Mouse (Mus musculus): Measurements from ENCODE around the gene Svbp. TPM values are rescaled to one million over a fixed set of nuclear protein-coding genes. Genes with fewer than 3 reads are reported as not detected.

The Svbp gene
- total RNA-seq, 2 experiments from 2014 or later, result 33.6 to 36.7 TPM

- no peak for DNase-seq (ENCODE audit: low spot score in 2 of 2)
Observed at GRCm38 (mm10) chr4:119189864-119190263, 5.2 kb upstream of the Svbp start, which contains the start of gene Ermap. TSS of gene Ermap (minus strand) at chr4:119190011.

DNA sequence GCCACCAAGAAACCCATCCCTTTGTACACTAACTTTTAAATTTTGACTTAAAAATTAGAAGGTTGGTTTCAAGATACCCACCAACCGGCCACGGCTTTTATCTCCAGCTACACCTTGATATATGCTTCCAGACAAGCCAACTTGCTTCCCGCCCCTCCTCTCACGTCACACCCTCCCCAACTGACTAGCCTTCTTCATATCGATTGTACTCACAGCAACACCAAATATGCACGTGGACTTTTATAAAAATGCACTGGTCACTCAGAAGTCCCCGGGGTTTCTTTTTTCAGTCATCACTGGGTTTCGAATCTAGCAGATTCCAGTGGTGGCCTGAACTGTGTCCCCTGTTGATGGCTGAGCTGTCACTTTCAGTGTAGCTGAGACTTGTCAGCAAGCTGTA is 4.5 kb upstream of the Svbp start:
- DNase-seq (ENCODE audit: low spot score in 2 of 2), result no peak

GRCm38 (mm10) chr4:119191273-119191672 is 3.8 kb upstream of the Svbp start:
- DNase-seq (ENCODE audit: low spot score in 2 of 2), result no peak

GRCm38 (mm10) chr4:119192757-119193156 is 2.3 kb upstream of the Svbp start:
- no peak for DNase-seq (ENCODE audit: low spot score in 2 of 2)

- DNase-seq (ENCODE audit: low spot score in 2 of 2), result no peak
Observed at GRCm38 (mm10) chr4:119195582-119196320, 645 bp downstream of the Svbp start.

GRCm38 (mm10) chr4:119198105-119198504 is 3.0 kb downstream of the Svbp start:
- DNase-seq (ENCODE audit: low spot score in 2 of 2), result no peak

- DNase-seq (ENCODE audit: low spot score in 2 of 2), result peak; percentile 62 to 72
Observed at GRCm38 (mm10) chr4:119204672-119205071, 9.6 kb downstream of the Svbp start.

DNA sequence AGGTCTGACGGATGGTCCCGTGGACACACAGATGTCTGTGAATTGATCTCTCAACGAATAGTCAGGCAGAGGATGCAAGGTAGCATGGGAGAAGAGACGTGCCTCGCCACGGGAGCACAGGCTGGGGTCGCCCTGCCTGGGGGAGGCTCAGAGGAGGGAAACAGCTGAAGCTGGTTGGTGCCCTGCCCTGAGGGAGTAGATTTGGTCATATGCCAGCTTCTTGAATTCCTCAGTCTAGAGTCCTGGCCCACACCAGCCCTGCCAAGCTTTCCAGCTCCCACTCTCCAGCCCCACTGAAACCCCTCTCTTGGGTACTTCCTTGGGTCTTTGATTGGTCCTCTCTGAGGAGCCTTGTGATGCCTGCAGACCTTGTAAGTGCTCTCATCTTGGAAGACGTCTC is 21.6 kb downstream of the Svbp start:
- no peak for DNase-seq (ENCODE audit: low spot score in 2 of 2)

- no peak for DNase-seq (ENCODE audit: low spot score in 2 of 2)
Observed at GRCm38 (mm10) chr4:119218169-119218568, 23.1 kb downstream of the Svbp start, which contains the start of gene Tmem269. TSS of gene Tmem269 (minus strand) at chr4:119218217.

- DNase-seq (ENCODE audit: low spot score in 2 of 2), result peak; percentile 42 to 48
Observed at GRCm38 (mm10) chr4:119223696-119224095, 28.6 kb downstream of the Svbp start.

DNA sequence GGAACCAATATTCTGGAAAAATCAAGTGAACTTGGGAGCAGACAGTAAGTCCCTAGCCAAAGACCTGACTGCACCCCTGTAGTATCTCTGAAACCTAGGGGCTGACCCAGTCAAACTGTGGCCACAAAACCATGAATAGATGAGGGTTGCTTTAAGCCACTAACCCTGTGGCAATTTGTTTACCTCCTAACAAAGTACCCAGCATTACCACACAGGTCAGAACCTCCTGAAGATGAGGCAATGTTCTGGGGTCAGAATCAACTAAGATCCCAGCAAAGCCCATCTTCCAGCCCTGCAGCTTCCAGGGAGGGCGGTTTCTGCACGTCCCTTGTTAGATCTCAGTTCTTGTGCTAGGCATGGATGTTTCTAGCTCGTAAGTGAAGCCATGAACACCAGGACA is 29.4 kb downstream of the Svbp start:
- DNase-seq (ENCODE audit: low spot score in 2 of 2), result no peak

DNA sequence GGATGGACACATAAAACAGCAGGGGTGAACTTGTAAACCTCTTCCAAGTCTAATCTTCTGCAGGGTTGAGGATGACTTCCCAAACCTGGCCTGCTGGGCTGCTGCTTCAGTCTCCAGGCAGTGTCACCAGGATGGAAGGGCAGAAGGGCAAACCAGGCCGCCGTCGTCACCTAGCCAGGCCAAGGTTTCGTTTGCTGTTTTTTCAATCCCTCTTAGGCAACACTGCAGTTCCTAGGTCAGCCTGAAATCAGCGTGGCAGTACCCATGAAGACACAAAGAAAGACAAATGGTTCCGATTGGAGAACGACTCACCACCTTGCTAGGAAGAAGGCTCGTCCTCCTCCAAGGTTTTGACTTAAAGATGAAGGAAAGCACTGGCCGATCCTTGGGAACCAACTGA is 30.6 kb downstream of the Svbp start:
- DNase-seq (ENCODE audit: low spot score in 2 of 2), result no peak

DNA sequence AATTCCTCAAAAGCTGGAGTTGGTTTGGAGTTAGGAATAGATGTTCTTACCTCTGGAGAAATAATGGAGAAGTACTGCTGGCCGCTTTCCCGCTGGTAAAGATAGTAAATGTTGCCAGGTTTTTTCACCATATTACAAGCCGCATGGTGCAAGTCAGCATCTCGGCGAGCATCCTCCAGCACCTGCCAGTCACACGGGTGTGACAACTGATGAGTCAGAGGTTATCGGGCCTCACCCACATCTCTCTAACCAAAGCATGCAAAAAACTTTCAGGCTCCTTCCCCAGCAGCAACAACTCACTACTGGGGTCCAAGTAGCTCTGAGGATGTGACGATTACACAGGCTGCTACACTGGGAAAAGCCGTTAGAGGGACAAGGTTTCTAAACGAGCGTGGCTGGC is 31.6 kb downstream of the Svbp start:
- no peak for DNase-seq (ENCODE audit: low spot score in 2 of 2)

- DNase-seq (ENCODE audit: low spot score in 2 of 2), result peak; percentile 97 to 99
Observed at GRCm38 (mm10) chr4:119232410-119233255, 37.5 kb downstream of the Svbp start, which contains the start of the genes AU022252 and P3h1. TSS of gene AU022252 (minus strand) at chr4:119232712. TSS of gene P3h1 (plus strand) at chr4:119232915.

DNA sequence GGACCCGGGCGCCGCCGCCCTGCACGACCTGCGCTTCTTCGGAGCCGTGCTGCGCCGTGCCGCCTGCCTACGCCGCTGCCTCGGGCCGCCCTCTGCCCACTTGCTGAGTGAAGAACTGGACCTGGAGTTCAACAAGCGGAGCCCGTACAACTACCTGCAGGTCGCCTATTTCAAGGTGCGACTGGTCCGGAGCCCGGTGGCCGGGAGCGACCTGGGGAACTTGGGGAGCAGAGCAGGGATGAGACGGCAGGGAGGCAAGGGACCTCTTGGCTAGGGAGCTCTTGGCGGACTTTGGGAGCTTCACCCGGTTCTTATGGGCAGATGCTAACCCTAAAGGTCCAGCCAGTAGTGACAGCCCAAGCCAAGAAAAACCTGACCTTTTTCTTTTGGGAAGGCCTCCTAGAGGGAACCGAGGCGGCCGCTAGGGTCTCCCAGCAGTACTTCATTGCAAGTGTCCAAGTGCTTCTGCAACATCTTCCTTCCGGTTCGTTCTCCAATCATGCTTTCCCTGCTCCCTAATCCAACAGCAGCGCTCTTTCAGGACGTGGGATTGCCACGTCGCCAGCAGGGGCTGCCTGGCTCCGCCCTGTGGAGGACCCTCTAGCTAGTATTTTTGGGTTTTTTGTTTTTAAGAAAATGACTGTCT is 38.3 kb downstream of the Svbp start:
- peak; percentile 60 to 63 for DNase-seq (ENCODE audit: low spot score in 2 of 2)

DNA sequence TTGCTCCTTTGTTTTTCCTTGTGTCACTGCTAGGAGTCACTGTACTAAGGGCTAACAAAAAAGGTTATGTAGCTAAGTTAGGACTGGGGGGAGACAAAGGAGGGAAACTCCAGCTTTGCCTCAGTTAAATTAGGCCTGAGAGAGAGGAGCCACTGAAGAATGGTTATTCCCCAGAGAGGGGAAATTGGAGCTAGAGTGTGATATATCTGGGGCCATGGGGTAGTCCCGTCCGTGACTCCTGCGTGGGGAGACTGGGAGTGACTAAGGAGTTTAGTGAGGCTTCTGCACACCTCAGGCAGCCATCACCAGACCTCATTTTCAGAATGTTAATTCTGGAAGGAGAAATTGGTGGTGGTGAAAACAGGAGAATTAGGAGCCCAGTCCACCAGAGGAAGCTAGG is 39.2 kb downstream of the Svbp start:
- no peak for DNase-seq (ENCODE audit: low spot score in 2 of 2)

DNA sequence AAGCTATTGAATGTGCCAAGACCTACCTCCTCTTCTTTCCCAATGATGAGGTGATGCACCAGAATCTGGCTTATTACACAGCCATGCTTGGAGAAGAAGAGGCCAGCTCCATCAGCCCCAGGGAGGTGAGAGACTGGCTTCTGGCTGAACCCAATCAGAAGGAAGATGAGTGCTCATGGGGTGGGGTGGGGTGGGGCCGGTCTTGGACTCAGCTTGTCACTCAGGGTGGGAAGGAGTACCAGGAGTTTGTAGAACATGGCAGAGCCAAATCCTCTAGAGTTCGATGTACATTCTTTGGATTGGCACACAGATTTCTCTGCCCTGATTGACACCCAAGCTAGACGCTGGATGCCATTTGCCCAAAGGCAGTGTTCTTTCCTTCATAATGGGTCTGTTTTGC is 43.6 kb downstream of the Svbp start:
- DNase-seq (ENCODE audit: low spot score in 2 of 2), result no peak

DNA sequence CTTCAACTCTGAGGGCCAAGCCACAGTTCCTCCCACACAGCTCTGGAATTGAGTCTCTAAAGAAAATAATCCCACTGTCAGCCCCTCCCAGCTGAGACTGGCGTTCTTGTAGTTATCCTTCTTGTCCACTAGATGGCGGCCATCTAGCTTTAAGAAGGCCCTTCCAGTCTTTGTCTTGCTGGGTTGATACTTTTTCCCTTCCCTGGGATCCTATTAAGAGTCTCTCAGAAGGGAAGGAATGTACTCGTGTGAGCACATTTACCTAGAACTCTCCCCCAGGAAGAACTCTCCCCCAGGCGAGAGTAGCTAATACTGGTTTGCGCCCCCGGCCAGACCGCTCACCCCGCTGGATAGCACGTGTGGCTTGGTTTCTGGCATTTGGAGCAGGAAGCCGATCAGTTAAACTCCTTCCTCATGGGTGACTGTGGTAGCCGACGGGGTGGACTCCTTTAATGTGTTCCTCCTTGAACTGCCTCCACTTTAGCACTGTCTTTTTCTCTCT is 44.1 kb downstream of the Svbp start:
- DNase-seq (ENCODE audit: low spot score in 2 of 2), result peak in 1 of 2 experiments; percentile 30

- DNase-seq (ENCODE audit: low spot score in 2 of 2), result peak; percentile 53 to 66
Observed at GRCm38 (mm10) chr4:119241664-119242063, 46.6 kb downstream of the Svbp start.

DNA sequence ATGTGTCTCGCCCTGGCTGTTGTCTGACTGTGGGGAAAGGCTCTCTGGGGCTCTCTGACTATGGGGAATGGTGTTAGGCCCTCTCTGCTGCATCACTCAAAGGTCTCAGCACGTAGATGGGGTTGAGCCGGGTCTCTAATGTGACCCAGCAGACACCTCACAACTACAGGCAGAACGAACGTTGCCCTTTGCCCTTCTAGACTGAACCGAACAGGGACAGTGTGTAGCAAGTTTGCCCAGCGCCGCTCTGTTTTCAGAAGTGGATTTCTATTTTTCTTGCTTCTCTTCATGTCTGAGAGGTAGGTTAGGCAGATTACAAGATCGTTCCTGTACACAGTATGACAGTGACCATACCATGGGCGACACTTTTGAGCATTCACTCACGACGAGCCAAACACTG is 47.5 kb downstream of the Svbp start:
- no peak for DNase-seq (ENCODE audit: low spot score in 2 of 2)

- DNase-seq (ENCODE audit: low spot score in 2 of 2), result no peak
Observed at GRCm38 (mm10) chr4:119244468-119245240, 49.5 kb downstream of the Svbp start.
